Mouse (Mus musculus) hindbrain, embryonic 16.5 days (tissue): ENCODE measurements around the gene Nde1. TPM values are rescaled to one million over a fixed set of nuclear protein-coding genes. Genes with fewer than 3 reads are reported as not detected.
"Not testable (repeated sequence)": the region's sequence is repeated elsewhere in the genome, so short reads cannot be mapped to it uniquely, and the experiment has no call there.

Experiments
- ATAC-seq: fragments of 200-750 bp; cut with Nextera tagmentation; 2 replicates; pipeline ENCODE4 v1.8.0; 2017; ENCODE audit warnings: moderate TSS enrichment, moderate library complexity
- H3K27ac ChIP-seq: fragments of 300-500 bp; sonication (generic); 2 replicates; pipeline ENCODE4 v1.5.1; 2014; ENCODE audit warnings: low read depth, mild to moderate bottlenecking, control low read depth, low read length, moderate library complexity
- H3K27me3 ChIP-seq: fragments of 300-500 bp; sonication (generic); replicated peaks from 2 replicates; pipeline ENCODE4 v1.6.1; 2014; ENCODE audit warnings: low read length; ENCODE audit not compliant: control insufficient read depth, insufficient read depth
- H3K36me3 ChIP-seq: fragments of 300-500 bp; sonication (generic); 2 replicates; pipeline ENCODE4 v1.6.1; 2014; ENCODE audit warnings: mild to moderate bottlenecking, low read length, moderate library complexity, mixed read lengths; ENCODE audit not compliant: control insufficient read depth, insufficient read depth
- H3K4me1 ChIP-seq: fragments of 300-500 bp; sonication (generic); 2 replicates; pipeline ENCODE4 v1.6.1; 2014; ENCODE audit warnings: low read depth, low read length; ENCODE audit not compliant: control insufficient read depth, insufficient read depth
- H3K4me2 ChIP-seq: fragments of 300-500 bp; sonication (generic); 2 replicates; pipeline ENCODE4 v1.6.1; 2014; ENCODE audit warnings: mild to moderate bottlenecking, low read length, control low read depth, moderate library complexity
- H3K4me3 ChIP-seq: fragments of 300-500 bp; sonication (generic); 2 replicates; pipeline ENCODE4 v1.5.1; 2014; ENCODE audit warnings: mild to moderate bottlenecking, low read length, control low read depth, moderate library complexity
- H3K9ac ChIP-seq: fragments of 300-500 bp; sonication (generic); 2 replicates; pipeline ENCODE4 v1.6.1; 2014; ENCODE audit warnings: low read depth, mild to moderate bottlenecking, control low read depth, low read length, moderate library complexity
- H3K9me3 ChIP-seq: fragments of 300-500 bp; sonication (generic); 2 replicates; pipeline ENCODE4 v1.6.1; 2014; ENCODE audit warnings: mild to moderate bottlenecking, low read length, moderate library complexity; ENCODE audit not compliant: control insufficient read depth
- WGBS: fragments of 180-500 bp; shearing (Covaris S2); extraction: QIAGEN DNeasy Blood & Tissue Kit; methylation state at CpG from one replicate; pipeline ENCODE4 v1.1.7; 2014; 5-methylcytosine and 5-hydroxymethylcytosine counted together
- polyA plus RNA-seq: library from polyadenylated mRNA; unstranded; fragments of >200 nt; fragmentation: Nextera tagmentation; extraction: Ambion mirVana; gene quantifications from 2 replicates; pipeline ENCODE4 v1.2.1, GENCODE M21; 2015

The Nde1 gene
- polyA plus RNA-seq, 1 experiment from 2014 or later: 28.3 TPM

DNA sequence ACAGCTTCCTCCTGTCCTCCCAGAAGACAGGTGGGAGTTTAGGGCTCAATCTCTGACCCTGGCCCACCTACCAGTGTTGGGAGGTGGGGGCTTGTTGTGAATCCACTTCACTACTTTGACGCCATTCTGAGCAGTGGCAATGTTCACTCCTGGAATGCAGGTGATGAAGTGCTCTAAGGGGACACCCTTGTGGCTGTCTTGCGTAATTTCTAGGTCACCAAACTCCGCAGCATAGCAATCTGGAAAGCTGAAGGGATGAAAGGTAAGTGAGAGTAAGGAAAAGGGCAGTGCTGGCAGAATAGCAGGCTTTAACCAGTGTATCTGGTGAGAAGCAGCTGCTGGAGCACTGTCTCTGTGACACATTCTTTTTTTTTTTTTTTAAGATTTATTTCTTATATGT is 31.7 kb upstream of the Nde1 start:
- Histone ChIP-seq H3K9ac (no peak overlapping the region), H3K9me3 (no peaks in the 10 kb centered on the region), H3K4me2 (no peak overlapping the region), H3K4me3 (no peak overlapping the region), H3K36me3 (peaks cover 45% of the 10 kb centered on the region), H3K27ac (no peak overlapping the region), H3K4me1 (no peaks in the 10 kb centered on the region), H3K27me3 (no peaks in the 10 kb centered on the region)
- 81% methylated on average over 3 of the region's 3 CpGs for WGBS
- ATAC-seq: no peak

DNA sequence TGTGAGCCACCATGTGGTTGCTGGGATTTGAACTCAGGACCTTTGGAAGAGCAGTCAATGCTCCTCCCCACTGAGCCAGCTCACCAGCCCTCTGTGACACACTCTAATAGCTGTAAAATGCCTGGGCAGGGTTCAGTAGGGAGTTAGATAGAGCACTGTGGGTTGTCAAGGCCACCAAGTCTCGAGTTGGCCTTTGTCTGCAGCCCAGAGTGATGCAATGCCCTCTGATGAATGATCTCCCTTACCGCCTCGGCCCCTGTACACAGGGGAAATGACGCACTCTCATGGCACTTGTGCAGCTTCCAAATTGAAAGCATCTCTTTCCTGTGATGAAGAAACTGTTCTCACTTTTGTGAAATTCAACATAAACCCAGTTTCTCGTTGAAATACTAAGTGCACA is 31.2 kb upstream of the Nde1 start:
- peaks cover 48% of the 10 kb centered on the region for H3K36me3 ChIP-seq
- WGBS: 88% methylated on average over 5 of the region's 5 CpGs

DNA sequence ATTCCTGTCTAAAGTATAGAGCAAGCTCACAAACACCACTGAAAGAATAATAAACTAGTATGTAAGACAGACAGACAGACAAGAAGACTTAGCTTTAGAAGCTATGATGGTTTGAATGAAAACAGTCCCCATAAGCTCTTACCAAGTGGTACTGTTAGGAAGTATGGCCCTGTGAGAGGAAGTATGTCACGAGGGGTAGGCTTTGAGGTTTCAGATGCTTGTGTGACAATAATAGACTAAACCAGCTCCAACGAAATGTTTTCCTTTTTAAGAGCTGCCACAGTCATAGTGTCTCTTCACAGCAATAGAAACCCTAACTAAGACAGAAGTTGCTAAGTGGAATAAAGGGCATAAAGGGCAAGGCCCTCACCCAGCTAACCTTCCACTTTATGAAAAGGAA is 28.1 kb upstream of the Nde1 start:
- 94% methylated on average over 2 of the region's 2 CpGs for WGBS
- Histone ChIP-seq H3K9ac (no peak overlapping the region), H3K27ac (no peak overlapping the region), H3K9me3 (no peaks in the 10 kb centered on the region), H3K4me3 (no peak overlapping the region), H3K4me1 (no peaks in the 10 kb centered on the region), H3K27me3 (no peaks in the 10 kb centered on the region), H3K36me3 (peaks cover 40% of the 10 kb centered on the region), H3K4me2 (no peak overlapping the region)
- no peak for ATAC-seq

More for the DNA sequence above, 31.2 kb upstream of the Nde1 start:
- no peaks in the 10 kb centered on the region for H3K27me3 ChIP-seq
- H3K9ac ChIP-seq: no peak overlapping the region
- ATAC-seq: no peak
- no peaks in the 10 kb centered on the region for H3K9me3 ChIP-seq
- H3K4me3 ChIP-seq: no peak overlapping the region
- H3K27ac ChIP-seq: no peak overlapping the region
- H3K4me1 ChIP-seq: no peaks in the 10 kb centered on the region
- no peak overlapping the region for H3K4me2 ChIP-seq

DNA sequence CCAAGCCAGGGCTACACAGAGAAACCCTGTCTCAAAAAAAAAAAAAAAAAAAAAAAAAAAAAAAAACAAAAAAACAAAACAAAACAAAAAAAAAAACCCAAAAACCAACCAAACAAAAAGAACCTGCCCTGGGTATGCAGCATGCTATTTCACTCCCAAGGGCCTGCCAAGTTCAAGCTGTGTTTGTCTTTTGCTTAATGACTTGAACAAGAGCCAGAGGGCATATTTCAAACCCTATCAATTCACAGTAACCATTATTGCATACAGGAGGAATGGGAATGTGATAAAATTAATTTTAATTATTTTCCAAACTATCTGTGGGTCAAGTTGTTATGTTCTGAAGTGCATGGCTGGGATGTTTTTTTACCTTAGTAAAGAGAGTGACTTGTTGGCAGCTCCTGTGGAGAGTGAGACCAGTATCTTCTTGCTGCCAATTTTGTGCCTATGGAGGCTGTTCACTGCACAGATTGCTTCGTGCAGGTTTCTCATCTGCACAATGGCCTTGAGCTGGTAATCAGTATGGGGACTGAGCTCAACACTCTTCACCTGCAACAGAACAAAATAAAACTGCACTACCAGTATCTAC is 25.0 kb upstream of the Nde1 start:
- Histone ChIP-seq H3K9me3 (no peaks in the 10 kb centered on the region), H3K27ac (no peak overlapping the region), H3K4me1 (no peaks in the 10 kb centered on the region), H3K4me3 (no peak overlapping the region), H3K9ac (no peak overlapping the region), H3K36me3 (peaks cover 42% of the 10 kb centered on the region), H3K4me2 (no peak overlapping the region), H3K27me3 (no peaks in the 10 kb centered on the region)
- ATAC-seq: no peak
- WGBS: 73% methylated on average over 1 of the region's 1 CpGs

DNA sequence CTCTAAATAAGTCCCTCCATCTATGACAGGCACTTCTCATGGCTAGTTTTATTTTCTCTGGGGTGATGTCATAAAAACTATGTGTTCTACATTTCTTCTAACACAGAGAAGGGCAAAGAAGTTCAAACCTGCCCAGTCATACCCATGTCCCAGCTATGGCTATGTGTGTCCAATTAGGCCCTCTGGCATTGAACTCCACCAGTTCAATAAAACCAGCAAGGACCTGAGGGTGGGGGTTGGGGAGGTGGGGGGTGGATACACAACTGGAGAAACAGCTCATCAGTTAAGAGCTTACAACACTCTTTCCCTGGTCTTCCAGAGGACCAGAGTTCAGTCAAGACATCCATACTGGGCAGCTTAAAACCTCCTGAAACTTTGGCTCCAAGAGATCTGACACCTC is 24.0 kb upstream of the Nde1 start:
- Histone ChIP-seq H3K9ac (no peak overlapping the region), H3K36me3 (peaks cover 37% of the 10 kb centered on the region), H3K27me3 (no peaks in the 10 kb centered on the region), H3K4me2 (no peak overlapping the region), H3K4me3 (no peak overlapping the region), H3K4me1 (no peaks in the 10 kb centered on the region), H3K27ac (no peak overlapping the region), H3K9me3 (no peaks in the 10 kb centered on the region)
- ATAC-seq: no peak

DNA sequence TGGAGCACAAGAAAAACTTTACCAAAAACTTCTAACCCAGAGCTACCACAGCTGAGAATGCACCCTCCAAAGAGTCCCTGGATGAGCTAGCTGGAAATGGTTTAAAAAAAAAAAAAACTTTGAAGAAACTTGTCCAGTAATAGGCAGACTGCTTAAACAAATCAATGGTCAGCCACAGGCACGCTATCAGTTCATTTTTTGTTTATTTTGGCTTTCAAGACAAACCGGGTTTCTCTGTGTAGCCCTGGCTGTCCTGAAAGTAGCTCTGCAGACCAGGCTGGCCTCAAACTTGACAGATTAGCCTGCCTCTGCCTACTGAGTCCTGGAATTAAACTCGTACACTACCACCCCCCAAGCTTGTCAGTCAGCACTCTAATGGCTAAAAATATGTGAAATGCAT is 19.8 kb upstream of the Nde1 start:
- Histone ChIP-seq H3K9me3 (no peaks in the 10 kb centered on the region), H3K4me3 (no peak overlapping the region), H3K4me1 (no peaks in the 10 kb centered on the region), H3K9ac (no peak overlapping the region), H3K4me2 (no peak overlapping the region), H3K27ac (no peak overlapping the region), H3K36me3 (peaks cover 40% of the 10 kb centered on the region), H3K27me3 (no peaks in the 10 kb centered on the region)
- no peak for ATAC-seq
- WGBS: 90% methylated on average over 3 of the region's 3 CpGs

DNA sequence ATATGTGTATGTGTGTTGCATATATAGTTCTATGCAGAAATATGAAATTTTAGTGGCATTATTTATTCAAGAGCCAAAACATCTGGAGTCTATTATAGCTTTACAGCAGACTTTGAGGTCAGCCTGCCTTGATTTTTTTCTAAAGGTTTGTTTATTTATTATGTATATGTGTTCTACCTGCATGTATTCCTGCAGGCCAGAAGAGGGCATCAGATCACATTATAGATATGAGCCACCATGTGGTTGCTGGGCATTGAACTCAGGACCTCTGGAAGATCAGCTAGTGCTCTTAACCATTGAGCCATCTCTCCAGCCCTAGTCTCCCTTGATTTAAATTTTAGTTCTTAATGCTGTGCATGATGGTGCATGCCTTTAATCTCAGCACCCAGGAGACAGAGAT is 15.4 kb upstream of the Nde1 start:
- Histone ChIP-seq H3K27ac (no peak overlapping the region), H3K4me1 (no peaks in the 10 kb centered on the region), H3K27me3 (no peaks in the 10 kb centered on the region), H3K9me3 (no peaks in the 10 kb centered on the region), H3K36me3 (peaks cover 25% of the 10 kb centered on the region), H3K4me2 (no peak overlapping the region), H3K9ac (no peak overlapping the region), H3K4me3 (no peak overlapping the region)
- no peak for ATAC-seq

DNA sequence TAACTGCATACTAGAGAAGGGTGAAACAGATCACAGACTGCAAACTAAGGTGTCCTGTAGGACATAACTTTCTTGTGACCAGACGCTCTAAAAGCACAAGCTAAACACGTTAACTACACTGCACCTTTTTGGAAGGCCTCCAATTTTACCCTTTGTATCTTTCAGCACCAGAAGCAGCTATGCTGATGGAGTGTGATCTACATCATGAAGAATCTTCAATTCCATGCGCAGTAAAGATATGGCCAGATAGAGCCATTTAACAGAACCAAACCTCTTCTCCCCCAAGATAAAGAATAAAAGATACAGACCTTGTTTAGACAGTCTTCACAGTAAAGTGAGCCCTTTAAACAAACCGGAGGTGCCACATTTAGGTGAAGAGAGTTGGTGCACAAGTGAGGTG is 11.4 kb upstream of the Nde1 start:
- no peaks in the 10 kb centered on the region for H3K27me3 ChIP-seq
- H3K27ac ChIP-seq: no peak overlapping the region
- no peaks in the 10 kb centered on the region for H3K4me1 ChIP-seq
- no peaks in the 10 kb centered on the region for H3K9me3 ChIP-seq
- no peak overlapping the region for H3K4me2 ChIP-seq
- ATAC-seq: no peak
- no peak overlapping the region for H3K4me3 ChIP-seq
- WGBS: 91% methylated on average over 4 of the region's 4 CpGs
- 0 out of 2 replicates have a peak, but pooled peaks cover 11% of the 10 kb centered on the region for H3K36me3 ChIP-seq
- no peak overlapping the region for H3K9ac ChIP-seq

DNA sequence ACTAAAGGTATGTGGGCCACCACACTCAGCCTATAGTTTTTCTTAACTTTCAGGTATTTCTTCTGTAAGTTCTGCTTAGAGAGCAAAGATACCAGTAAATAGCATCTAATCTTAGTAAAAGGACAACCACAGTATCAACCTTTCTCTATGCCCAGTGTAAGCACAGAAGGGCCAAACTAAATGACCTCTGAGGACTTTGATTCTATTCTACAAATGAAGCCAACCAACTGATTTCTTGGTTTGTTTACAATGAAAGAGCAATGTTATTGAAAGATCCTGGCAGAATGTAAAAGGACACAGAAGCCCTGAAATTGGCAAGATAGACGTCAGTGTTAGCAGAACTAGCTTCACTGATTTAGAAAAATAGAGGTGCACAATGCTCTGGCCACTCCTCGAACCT is 7.4 kb upstream of the Nde1 start:
- H3K4me3 ChIP-seq, H3K27me3 ChIP-seq, H3K9ac ChIP-seq, ATAC-seq, H3K27ac ChIP-seq, H3K36me3 ChIP-seq, H3K9me3 ChIP-seq, H3K4me2 ChIP-seq: not testable (repeated sequence)
- WGBS: 60% methylated on average over 1 of the region's 2 CpGs
- peaks cover 10% of the 10 kb centered on the region for H3K4me1 ChIP-seq

DNA sequence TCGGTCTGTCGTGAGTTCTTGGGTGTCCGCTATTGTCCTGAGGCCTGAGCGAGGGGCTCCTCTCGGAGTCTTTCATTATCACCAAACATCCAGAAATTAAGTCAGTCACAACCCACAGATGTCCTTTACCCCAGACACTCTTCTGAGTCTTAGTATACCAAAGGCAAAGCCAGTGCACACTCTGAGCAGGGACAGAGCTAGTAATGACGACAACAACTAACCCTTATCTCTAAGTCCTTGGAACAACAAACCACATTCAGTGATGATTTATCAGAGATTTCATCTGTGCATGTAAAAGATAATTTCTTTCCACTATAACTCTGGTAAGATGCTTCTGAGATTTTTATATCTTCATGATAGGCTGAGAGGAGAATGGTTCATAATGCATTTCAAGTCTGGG is 6.8 kb upstream of the Nde1 start:
- ATAC-seq: no peak
- H3K4me2 ChIP-seq: no peak overlapping the region
- no peak overlapping the region for H3K27ac ChIP-seq
- 94% methylated on average over 4 of the region's 6 CpGs for WGBS
- no peak overlapping the region for H3K9ac ChIP-seq
- H3K4me3 ChIP-seq: no peak overlapping the region
- H3K9me3 ChIP-seq: no peaks in the 10 kb centered on the region
- H3K27me3 ChIP-seq: no peaks in the 10 kb centered on the region
- peaks cover 10% of the 10 kb centered on the region for H3K4me1 ChIP-seq
- H3K36me3 ChIP-seq: 0 out of 2 replicates have a peak, but pooled peaks cover 8% of the 10 kb centered on the region
